Mouse (Mus musculus): ENCODE results near the gene Dbh.

The Dbh gene

GRCm38 (mm10) chr2:27218569-27218968 is 53.5 kb downstream of the Dbh start:
- DNase-seq (ENCODE audit: low read depth, low spot score), result no peak

- DNase-seq (ENCODE audit: low read depth, low spot score), result no peak
These were observed 58.0 kb downstream of the Dbh start for GRCm38 (mm10) chr2:27223012-27223421.

- DNase-seq (ENCODE audit: low read depth, low spot score), result no peak
These were observed 61.5 kb downstream of the Dbh start for GRCm38 (mm10) chr2:27226572-27226971.

- no peak for DNase-seq (ENCODE audit: low read depth, low spot score)
These were observed 63.9 kb downstream of the Dbh start for GRCm38 (mm10) chr2:27228809-27229480.

- DNase-seq (ENCODE audit: low read depth, low spot score), result no peak
These were observed 64.6 kb downstream of the Dbh start for GRCm38 (mm10) chr2:27229481-27230105.

- no peak for DNase-seq (ENCODE audit: low read depth, low spot score)
These were observed 67.3 kb downstream of the Dbh start for GRCm38 (mm10) chr2:27232376-27232775.
